Mouse (Mus musculus): ENCODE measurements around the gene Cfap97d2.

DNA sequence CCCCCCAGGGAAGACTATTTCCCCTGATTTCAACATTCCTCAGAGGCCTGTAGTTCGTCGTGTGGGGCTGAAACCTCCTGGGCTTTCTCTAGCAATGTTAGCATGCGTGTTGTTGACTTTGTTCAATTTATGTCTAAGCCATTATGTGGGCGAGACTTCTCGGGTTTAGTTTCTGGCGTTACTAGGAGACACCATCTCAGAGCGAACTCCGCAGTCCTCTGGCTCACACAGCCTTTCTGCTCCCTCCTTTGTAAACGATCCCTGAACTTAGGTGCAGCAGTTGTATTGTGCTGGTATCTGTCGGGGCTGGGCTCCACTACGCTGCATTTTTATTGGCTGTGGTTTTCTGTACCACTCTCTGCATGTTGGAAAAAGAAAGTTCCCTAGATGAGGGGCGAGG lies 11.0 kb upstream of the Cfap97d2 start:
- TF ChIP-seq CTCF (IDR thresholded peaks at IDR 0.05; ENCODE audit: extremely low read depth, insufficient read depth, insufficient read length, insufficient replicate concordance) (no peak), POLR2A (IDR thresholded peaks at IDR 0.05; ENCODE audit: low read depth, low read length) (no peak)
